Mouse (Mus musculus) ovary, adult 2 months (tissue): ENCODE results near the gene Spryd3. TPM values are rescaled to one million over a fixed set of nuclear protein-coding genes. Genes with fewer than 3 reads are reported as not detected.

Source experiments
- polyA plus RNA-seq: library from polyadenylated mRNA; depleted of rRNA; stranded (reverse); fragments of >200 nt; gene quantifications from 2 replicates; pipeline ENCODE4 v1.2.3, GENCODE M21; 2012; rRNA removed

Gene Spryd3
- 41.3 and 46.7 TPM in 2 replicates for polyA plus RNA-seq

GRCm38 (mm10) chr15:102136129-102136758 is at the start of gene Spryd3:
Gene Spryd3 (minus strand): TSS chr15:102136234.

DNA sequence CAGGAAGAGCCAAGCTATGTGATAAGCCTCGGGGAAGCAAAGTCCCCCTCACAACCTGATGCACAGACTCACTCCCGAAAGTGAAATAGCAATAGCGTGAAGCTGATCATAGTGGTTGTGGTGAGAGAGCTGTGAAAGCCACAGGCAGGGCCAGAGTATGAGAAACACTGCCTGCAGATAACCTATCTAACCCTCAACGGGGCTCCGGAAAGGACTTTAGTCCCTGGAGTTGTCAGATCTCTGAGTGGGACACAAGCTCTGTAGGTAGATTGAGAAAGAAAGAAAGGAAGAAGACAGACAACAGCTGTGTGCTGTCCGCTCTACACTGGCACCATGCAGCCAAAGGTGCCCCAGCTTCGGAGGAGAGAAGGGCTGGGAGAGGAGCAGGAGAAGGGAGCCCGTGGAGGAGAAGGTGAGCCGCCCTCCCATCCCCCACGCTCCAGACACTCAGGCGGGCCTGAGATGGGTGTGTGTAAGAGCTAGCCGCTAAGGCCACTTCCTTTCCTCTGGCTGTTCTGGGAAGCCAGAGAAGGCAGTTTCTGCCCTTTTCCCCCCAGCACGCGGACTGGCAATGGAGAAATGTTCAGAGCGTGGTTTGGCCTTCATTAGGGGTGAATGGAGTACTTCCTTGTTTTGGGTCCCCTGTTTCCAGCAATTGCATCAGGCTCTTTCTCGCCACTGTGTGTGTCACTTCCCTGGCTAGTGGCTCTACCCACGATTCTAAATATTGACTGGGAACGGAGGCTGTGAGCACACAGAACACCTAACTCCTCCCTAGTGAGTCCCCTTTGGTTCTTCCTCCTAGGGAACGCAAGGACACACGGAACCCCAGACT is 14.5 kb upstream of the Spryd3 start, which contains the start of gene Soat2:
Gene Soat2, plus strand, starts transcription at position 226 of the 835 bp plus-strand sequence.

DNA sequence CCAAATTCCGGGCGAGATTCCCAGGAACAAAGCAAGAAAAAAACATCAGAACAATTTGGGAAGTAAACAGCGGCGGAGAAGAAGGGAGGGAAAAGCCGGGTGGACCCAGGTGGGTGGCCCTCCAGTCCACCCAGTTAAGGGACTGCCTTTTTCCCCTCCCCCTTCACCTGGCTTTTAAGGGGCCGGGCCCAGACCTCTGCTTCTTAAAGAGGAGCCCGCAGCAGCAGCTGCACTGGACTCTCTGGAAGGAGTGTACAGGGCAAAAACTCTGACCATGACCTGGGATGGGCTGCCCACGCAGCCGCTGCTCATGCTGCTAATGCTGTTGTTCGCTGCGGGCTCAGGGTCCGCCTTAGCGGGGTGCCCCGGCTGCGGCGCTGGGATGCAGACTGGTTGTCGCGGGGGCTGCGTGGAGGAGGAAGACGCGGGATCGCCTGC is 8.3 kb upstream of the Spryd3 start, which contains the start of gene Igfbp6:
Gene Igfbp6, plus strand, starts transcription at position 89 of the 438 bp plus-strand sequence.

DNA sequence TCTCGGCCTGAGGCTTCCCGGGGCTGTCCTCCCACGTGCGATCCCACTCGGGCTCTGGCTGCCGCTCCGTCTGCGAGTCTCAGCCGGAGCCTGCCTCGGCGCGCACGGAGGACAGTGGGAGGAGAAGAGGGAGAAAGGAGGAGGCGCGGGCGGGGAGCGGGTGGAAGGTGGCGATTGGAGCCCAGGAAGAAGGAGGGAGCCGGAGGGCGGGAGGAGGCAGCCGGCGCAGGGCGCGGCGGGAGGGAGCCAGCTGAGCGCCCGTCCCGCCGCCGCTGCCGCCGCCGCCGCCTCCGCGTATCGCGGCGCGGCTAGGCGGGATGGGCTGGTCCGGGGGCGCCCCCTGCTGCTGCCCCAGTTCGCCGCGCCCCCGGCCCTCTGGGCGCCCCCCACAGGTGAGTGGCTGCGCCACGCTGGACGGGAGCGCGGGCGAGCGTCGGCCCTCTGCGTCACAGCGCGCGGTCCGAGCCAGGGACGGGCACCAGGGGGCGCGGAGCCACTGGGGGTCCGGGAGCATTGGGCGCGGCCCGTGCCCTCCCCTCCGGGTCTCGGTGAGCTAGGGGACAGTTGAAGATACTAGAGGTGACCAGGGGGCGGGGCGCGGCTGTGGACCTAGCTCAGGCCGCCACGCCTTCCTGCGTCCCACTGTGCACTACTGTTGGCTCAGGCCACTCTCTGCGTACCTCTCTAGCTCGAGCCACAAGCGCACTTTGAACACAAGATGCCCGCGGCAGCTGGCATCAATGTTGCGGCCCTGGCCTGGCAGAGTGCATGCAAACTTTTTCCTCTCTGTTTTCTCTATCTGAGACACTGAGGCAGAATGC is 35.7 kb downstream of the Spryd3 start, which contains the start of gene Tns2:
Gene Tns2, plus strand, starts transcription at position 253 of the 821 bp plus-strand sequence.

GRCm38 (mm10) chr15:102073559-102074069 is 62.4 kb downstream of the Spryd3 start, which contains the start of gene Eif4b:
Gene Eif4b (plus strand): TSS chr15:102073773.

Other genes starting within 250 kb of the Spryd3 start
- gene Krt76, start 243.3 kb downstream of the Spryd3 start, polyA plus RNA-seq = 0.10 and 0.13 TPM in 2 replicates
- 0.17 and 0.18 TPM in 2 replicates for gene Krt4, start 211.5 kb downstream of the Spryd3 start, polyA plus RNA-seq
- gene Krt79, start 195.9 kb downstream of the Spryd3 start, polyA plus RNA-seq = 5.7 and 6.6 TPM in 2 replicates
- 0.05 TPM in 1 of 2 replicates, not detected in the other for gene Krt78, start 181.9 kb downstream of the Spryd3 start, polyA plus RNA-seq
- gene Krt8, start 131.8 kb downstream of the Spryd3 start, polyA plus RNA-seq = 138 and 174 TPM in 2 replicates
- 119 and 120 TPM in 2 replicates for gene Krt18, start 108.1 kb downstream of the Spryd3 start, polyA plus RNA-seq
- gene Eif4b, start 62.5 kb downstream of the Spryd3 start, polyA plus RNA-seq = 103 and 118 TPM in 2 replicates
- 64.5 and 83.6 TPM in 2 replicates for gene Tns2, start 35.8 kb downstream of the Spryd3 start, polyA plus RNA-seq
- 333 and 349 TPM in 2 replicates for gene Igfbp6, start 8.1 kb upstream of the Spryd3 start, polyA plus RNA-seq
- 2.1 and 2.9 TPM in 2 replicates for gene Soat2, start 14.3 kb upstream of the Spryd3 start, polyA plus RNA-seq
- 33.0 and 35.9 TPM in 2 replicates for gene Zfp740, start 67.0 kb upstream of the Spryd3 start, polyA plus RNA-seq
- 137 and 169 TPM in 2 replicates for gene Csad, start 68.5 kb upstream of the Spryd3 start, polyA plus RNA-seq
- 5.7 and 6.7 TPM in 2 replicates for gene Itgb7, start 95.7 kb upstream of the Spryd3 start, polyA plus RNA-seq
- gene Rarg, start 121.3 kb upstream of the Spryd3 start, polyA plus RNA-seq = 57.9 and 65.1 TPM in 2 replicates
- 0.77 and 1.0 TPM in 2 replicates for gene Gm9918, start 134.3 kb upstream of the Spryd3 start, polyA plus RNA-seq
- 119 and 129 TPM in 2 replicates for gene Mfsd5, start 143.2 kb upstream of the Spryd3 start, polyA plus RNA-seq
- 12.0 and 16.4 TPM in 2 replicates for gene Espl1, start 160.0 kb upstream of the Spryd3 start, polyA plus RNA-seq
- 77.8 and 110 TPM in 2 replicates for gene Pfdn5, start 189.9 kb upstream of the Spryd3 start, polyA plus RNA-seq
- 58.9 and 73.8 TPM in 2 replicates for gene Myg1, start 195.5 kb upstream of the Spryd3 start, polyA plus RNA-seq
- 44.6 and 50.1 TPM in 2 replicates for gene Aaas, start 214.5 kb upstream of the Spryd3 start, polyA plus RNA-seq
- 1.7 and 2.3 TPM in 2 replicates for gene Sp7, start 230.9 kb upstream of the Spryd3 start, polyA plus RNA-seq